Mouse (Mus musculus) cerebellum, adult 2 months (tissue): ENCODE data around the gene Mfrp. TPM values are rescaled to one million over a fixed set of nuclear protein-coding genes. Genes with fewer than 3 reads are reported as not detected.

Source experiments
- DNase-seq, 2 experiments: peaks; one replicate each; pipeline ENCODE4 v3.0.0; 2021
- H3K27ac ChIP-seq: fragments of 200-500 bp; 2 replicates; pipeline ENCODE4 v1.5.1; 2012; ENCODE audit warnings: low read length, control low read depth, inconsistent platforms; ENCODE audit not compliant: insufficient read depth
- H3K27me3 ChIP-seq: fragments of 200-500 bp; 2 replicates; pipeline ENCODE4 v1.6.1; 2012; ENCODE audit warnings: inconsistent platforms, mild to moderate bottlenecking, low read length, moderate library complexity; ENCODE audit not compliant: control insufficient read depth, insufficient read depth
- H3K4me1 ChIP-seq: fragments of 200-500 bp; 2 replicates; pipeline ENCODE4 v1.6.1; 2011; ENCODE audit warnings: low read length; ENCODE audit not compliant: control insufficient read depth, insufficient read depth
- H3K4me3 ChIP-seq: fragments of 200-500 bp; replicated peaks from 2 replicates; pipeline ENCODE3; 2011; ENCODE audit warnings: mild to moderate bottlenecking, low read depth, low read length, control low read depth; ENCODE audit not compliant: insufficient read depth
- CTCF ChIP-seq: fragments of 200-500 bp; IDR thresholded peaks from 2 replicates; pipeline ENCODE4 v1.5.1; 2011; ENCODE audit warnings: low read depth, mild to moderate bottlenecking, control low read depth, low read length, moderate library complexity, borderline replicate concordance; ENCODE audit not compliant: insufficient read depth
- POLR2A ChIP-seq: fragments of 200-500 bp; IDR thresholded peaks from 2 replicates; pipeline ENCODE4 v1.6.1; 2011; ENCODE audit warnings: low read length, control low read depth, borderline replicate concordance; ENCODE audit not compliant: insufficient read depth
- WGBS: fragments of 180-500 bp; shearing (Covaris S2); methylation state at CpG from one replicate; pipeline ENCODE4 v1.1.7; 2018; 5-methylcytosine and 5-hydroxymethylcytosine counted together
- polyA plus RNA-seq: library from polyadenylated mRNA; depleted of rRNA; stranded (reverse); fragments of >200 nt; gene quantifications from 2 replicates; pipeline ENCODE4 v1.2.3, GENCODE M21; 2012

The Mfrp gene
- polyA plus RNA-seq, 1 experiment: 2.7 TPM

DNA sequence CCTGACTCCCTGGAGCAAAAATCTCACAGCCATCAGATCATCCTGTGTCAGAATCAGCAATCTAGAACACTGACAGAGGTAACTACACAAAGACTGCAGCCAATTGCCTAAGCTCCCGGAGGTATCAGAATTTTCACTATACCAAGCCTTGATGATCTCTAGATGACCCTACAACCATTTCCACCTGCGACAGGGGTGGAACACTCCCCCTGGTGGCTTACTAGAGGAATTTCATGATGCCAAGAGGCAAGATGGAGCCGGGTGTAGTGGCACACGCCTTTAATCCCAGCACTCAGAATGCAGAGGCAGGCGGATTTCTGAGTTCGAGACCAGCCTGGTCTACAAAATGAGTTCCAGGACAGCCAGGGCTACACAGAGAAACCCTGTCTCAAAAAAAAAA lies 22.8 kb downstream of the Mfrp start:
- Histone ChIP-seq H3K4me3 (no peak overlapping the region), H3K27ac (no peak overlapping the region), H3K27me3 (no peaks in the 10 kb centered on the region), H3K4me1 (no peaks in the 10 kb centered on the region)
- peak in 1 of 2 experiments; percentile 23 for DNase-seq
- no peak for TF ChIP-seq POLR2A
- TF ChIP-seq CTCF: peak; percentile 56; the same call in 1 of the 2 replicates
- 65% methylated on average over 6 of the region's 6 CpGs for WGBS

GRCm38 (mm10) chr9:44125026-44125425 lies 23.5 kb downstream of the Mfrp start:
- DNase-seq: peak in 1 of 2 experiments; percentile 8
- TF ChIP-seq POLR2A: no peak
- TF ChIP-seq CTCF: no peak
- no peak overlapping the region for H3K27ac ChIP-seq
- no peak overlapping the region for H3K4me3 ChIP-seq
- WGBS: 64% methylated on average over 5 of the region's 5 CpGs
- H3K4me1 ChIP-seq: no peaks in the 10 kb centered on the region
- H3K27me3 ChIP-seq: no peaks in the 10 kb centered on the region

DNA sequence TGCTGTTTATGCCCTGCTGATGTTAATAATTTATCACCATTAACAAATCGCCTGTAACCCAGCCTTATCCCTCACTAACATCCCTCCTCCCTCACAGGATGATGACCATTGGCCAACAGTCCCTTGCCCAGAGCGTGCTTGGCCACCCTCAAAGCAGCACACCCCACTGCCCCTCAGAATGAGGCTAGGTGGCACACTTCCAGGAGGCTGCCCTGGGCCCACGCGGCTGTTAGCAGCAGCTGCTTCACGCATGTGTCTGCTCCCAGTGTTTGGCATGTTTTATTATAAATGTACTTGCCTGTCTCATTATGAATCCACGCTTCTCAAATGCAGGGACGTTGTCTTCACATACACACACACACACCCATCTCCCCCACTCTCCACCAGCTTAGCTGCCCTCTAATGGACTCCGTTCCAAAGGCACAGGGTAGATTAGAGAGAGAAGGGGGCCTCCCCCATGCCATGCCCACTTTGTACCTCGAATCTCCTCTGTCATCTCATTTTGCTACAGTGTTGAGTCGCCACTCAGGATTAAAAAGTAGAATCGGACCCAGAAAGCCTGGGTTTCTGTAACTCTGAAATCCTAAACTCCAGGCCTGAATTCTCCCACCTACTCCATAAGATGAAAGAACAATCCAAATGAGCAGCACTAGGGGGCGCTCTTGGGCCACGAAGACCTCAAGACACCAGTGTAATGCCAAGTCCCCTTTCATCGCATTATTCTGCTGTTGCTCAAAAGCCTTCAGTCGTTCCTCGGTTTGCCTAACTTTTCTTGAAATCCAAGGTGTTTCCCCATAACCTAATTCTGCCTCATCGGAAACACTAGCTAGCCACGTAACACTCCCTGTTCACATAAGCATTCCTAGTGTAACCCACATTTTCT lies 24.3 kb downstream of the Mfrp start:
- Histone ChIP-seq H3K27me3 (no peaks in the 10 kb centered on the region), H3K4me1 (0 out of 2 replicates have a peak, but pooled peaks cover 3% of the 10 kb centered on the region), H3K27ac (no peak overlapping the region), H3K4me3 (no peak overlapping the region)
- TF ChIP-seq POLR2A (no peak), CTCF (peak; percentile 92)
- 18% methylated on average over 18 of the region's 18 CpGs for WGBS
- DNase-seq: peak; percentile 82 to 88

GRCm38 (mm10) chr9:44126746-44127145 lies 25.2 kb downstream of the Mfrp start:
- Histone ChIP-seq H3K27ac (no peak overlapping the region), H3K4me1 (0 out of 2 replicates have a peak, but pooled peaks cover 3% of the 10 kb centered on the region), H3K27me3 (no peaks in the 10 kb centered on the region), H3K4me3 (no peak overlapping the region)
- TF ChIP-seq CTCF (no peak), POLR2A (no peak)
- DNase-seq: peak in 1 of 2 experiments; percentile 13
- 87% methylated on average over 3 of the region's 3 CpGs for WGBS

DNA sequence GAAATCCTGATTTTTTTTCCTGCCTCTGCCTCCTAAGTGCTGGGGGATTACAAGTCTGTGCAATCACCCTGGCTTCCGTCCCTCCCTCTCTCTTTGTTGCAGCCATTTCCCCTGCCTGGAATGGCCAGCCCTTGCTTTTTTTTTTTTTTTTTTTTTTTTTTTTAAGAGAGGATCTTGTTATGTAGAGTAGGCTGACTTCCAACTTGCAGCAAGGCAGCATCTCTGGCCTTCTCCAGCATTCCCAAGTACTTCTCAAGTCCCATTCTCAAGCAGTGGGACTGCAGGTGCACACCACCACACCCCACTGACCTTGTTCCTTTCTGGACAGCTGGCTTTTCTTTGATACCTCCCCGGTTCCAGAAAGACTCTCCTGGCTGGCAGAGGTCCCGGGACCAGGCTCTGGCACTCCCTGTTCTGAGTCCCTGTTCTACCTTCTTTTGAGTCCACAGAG lies 25.8 kb downstream of the Mfrp start:
- TF ChIP-seq POLR2A: no peak
- no peak for TF ChIP-seq CTCF
- Histone ChIP-seq H3K4me3 (no peak overlapping the region), H3K27ac (no peak overlapping the region), H3K27me3 (no peaks in the 10 kb centered on the region), H3K4me1 (0 out of 2 replicates have a peak, but pooled peaks cover 3% of the 10 kb centered on the region)
- 55% methylated on average over 3 of the region's 3 CpGs for WGBS
- peak in 1 of 2 experiments; percentile 26 for DNase-seq

- TF ChIP-seq POLR2A (no peak), CTCF (no peak)
- Histone ChIP-seq H3K27ac (no peak overlapping the region), H3K4me1 (peaks cover 10% of the 10 kb centered on the region), H3K4me3 (peak overlapping the region; percentile 59), H3K27me3 (no peaks in the 10 kb centered on the region)
- no peak for DNase-seq
- WGBS: 31% methylated on average over 9 of the region's 9 CpGs
Measured at GRCm38 (mm10) chr9:44129633-44130032, 28.1 kb downstream of the Mfrp start.

DNA sequence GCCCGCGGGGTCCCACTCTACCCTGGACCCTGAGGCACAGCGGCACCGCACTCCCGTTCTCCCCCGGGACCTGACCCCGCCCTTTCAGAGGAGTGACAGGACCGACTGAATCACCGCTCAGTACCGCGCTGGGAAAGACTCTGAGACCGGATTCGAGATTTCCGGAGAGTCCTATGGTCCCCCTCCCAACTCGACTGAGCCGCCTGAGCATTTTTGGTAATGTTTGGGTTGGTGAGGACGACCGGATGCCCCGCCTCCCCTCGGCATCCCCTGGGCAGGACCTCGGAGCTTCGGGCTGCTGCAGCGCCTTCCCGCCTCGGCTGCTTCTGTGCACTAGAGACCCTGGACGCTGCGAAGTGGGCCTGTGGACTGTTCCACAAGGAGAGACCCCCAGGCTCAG lies 28.5 kb downstream of the Mfrp start:
- Histone ChIP-seq H3K4me1 (peaks cover 10% of the 10 kb centered on the region), H3K27me3 (no peaks in the 10 kb centered on the region), H3K27ac (no peak overlapping the region; the same call in 1 of the 2 replicates), H3K4me3 (peak overlapping the region; percentile 59)
- 3% methylated on average over 27 of the region's 27 CpGs for WGBS
- peak; percentile 54 to 59 for DNase-seq
- TF ChIP-seq CTCF (no peak), POLR2A (no peak)
